Mouse (Mus musculus): ENCODE measurements around the gene Dnajc3. TPM values are rescaled to one million over a fixed set of nuclear protein-coding genes. Genes with fewer than 3 reads are reported as not detected.

Dnajc3 gene
- polyA plus RNA-seq, 1 experiment from 2014 or later, result 29.3 TPM

DNA sequence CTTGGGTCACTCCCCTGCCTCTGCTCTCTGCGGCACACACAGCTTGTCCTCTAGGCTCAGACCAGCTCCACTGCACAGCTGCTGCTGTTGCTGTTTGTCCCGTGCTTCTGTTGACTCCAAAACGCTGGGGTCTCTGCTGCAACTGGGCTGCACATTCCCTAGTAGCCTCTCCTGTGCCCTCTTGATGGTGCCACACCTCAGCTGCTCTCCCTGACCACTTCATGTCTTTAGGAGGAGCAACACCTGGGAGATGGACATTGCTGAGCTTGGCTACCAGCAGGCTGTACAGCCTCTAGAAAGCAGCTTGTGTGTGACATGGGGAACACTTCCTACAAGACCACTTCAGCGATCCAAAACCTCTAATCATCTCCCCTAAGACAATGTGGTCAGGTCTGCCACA, 46.4 kb downstream of the Dnajc3 start:
- Histone ChIP-seq H3K27ac (no peak overlapping the region), H3K4me2 (no peak overlapping the region), H3K27me3 (no peaks in the 10 kb centered on the region), H3K9me3 (replicated peaks) (no peaks in the 10 kb centered on the region), H3K36me3 (peaks cover 15% of the 10 kb centered on the region), H3K4me1 (replicated peaks) (peaks cover 30% of the 10 kb centered on the region), H3K4me3 (replicated peaks) (no peak overlapping the region), H3K9ac (no peak overlapping the region)
- DNase-seq, result no peak
- ATAC-seq (ENCODE audit: low read depth), result no peak
- WGBS (ENCODE audit: insufficient replicate concordance), result 63% methylated on average over 4 of the region's 4 CpGs

- Histone ChIP-seq H3K9ac (no peak overlapping the region), H3K4me1 (replicated peaks) (peaks cover 20% of the 10 kb centered on the region), H3K4me2 (peak overlapping the region; percentile 62), H3K9me3 (replicated peaks) (no peaks in the 10 kb centered on the region), H3K36me3 (0 out of 2 replicates have a peak, but pooled peaks cover 3% of the 10 kb centered on the region), H3K27ac (no peak overlapping the region), H3K4me3 (replicated peaks) (no peak overlapping the region), H3K27me3 (no peaks in the 10 kb centered on the region)
- ATAC-seq (ENCODE audit: low read depth), result no peak
- DNase-seq, result peak; percentile 33
- 31% methylated on average over 16 of the region's 16 CpGs for WGBS (ENCODE audit: insufficient replicate concordance)
Observed at GRCm38 (mm10) chr14:118986653-118987522, 49.1 kb downstream of the Dnajc3 start.

DNA sequence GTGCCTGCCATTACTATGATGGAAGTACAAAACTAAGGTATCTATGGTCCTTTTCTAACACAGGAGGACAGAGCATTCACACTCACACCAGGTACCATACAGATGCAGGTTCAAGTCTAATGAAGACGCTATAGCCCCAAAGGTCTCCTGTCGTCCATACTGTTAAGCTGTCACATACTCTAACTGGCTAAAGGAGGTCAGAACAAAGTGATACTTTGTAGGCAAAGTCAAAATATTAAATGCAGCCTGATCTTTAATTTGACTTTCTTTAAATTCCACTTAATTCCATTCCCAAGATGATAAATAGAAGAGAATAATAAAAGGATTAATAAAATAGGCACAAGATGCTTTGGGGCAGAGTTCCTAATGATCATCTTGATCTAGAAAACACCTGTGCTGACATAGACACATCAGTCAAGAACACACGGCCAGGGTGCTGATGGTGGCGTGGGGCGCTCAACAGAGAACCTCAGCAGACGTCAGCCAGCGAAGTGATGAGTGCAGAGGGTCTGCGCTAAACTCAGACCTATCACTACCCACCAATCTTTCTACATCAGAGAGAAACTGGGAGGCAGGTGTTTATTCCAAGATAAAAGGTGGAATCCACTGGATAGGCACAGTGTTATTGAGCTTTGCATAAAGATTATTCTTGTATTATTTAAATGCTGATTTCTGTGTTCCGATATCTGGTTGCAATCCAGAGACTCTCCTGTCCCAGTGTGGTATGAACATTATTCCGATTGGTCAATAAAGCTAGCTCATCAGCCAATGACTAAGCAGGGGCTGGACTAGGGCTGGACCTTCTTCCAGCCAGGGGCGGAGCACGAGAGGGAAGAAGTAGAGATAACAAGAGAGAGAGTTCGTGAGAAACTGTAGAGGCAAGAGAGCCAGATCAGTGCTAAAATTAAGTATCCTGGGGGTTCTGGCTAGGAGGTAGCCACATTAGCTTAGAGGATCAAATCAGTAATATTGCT, 50.0 kb downstream of the Dnajc3 start:
- 32% methylated on average over 13 of the region's 13 CpGs for WGBS (ENCODE audit: insufficient replicate concordance)
- H3K9me3 ChIP-seq (replicated peaks), result no peaks in the 10 kb centered on the region

DNA sequence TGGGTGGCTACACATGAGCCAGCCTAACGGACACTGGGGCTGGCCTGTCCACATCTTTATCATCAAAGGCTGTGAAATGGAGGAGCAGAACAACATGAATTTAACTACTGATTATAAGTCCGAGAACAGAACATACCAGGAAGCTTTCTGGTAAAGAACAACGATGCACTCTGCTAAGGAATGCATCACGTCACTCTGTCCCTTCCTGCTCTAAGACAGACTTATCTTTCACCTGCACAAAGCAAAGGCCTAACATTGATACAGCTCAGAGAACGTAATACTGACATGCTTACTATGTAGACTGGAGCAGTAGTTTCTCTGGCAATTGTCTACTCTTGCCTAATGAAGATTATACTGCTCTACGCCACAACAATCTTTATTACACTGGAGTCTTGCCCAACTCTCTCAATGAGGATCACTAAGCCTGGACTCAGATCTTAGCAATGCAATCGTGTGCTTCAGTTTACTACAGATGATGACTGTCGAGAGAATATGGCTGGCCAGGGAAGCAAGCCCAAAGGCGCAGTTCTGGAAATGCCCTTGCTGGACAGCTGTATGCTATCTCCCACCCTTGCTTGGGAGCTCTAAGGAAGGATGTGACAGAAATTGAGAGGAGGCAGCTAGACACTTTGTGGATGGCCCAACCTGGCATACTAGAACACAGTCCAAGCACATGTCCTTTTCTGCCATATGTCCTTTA, 57.6 kb downstream of the Dnajc3 start:
- 67% methylated on average over 9 of the region's 9 CpGs for WGBS (ENCODE audit: insufficient replicate concordance)
- Histone ChIP-seq H3K4me3 (replicated peaks) (no peak overlapping the region), H3K9me3 (replicated peaks) (no peaks in the 10 kb centered on the region), H3K4me1 (replicated peaks) (0 out of 2 replicates have a peak, but pooled peaks cover 3% of the 10 kb centered on the region), H3K27ac (no peak overlapping the region), H3K9ac (no peak overlapping the region), H3K4me2 (no peak overlapping the region), H3K27me3 (no peaks in the 10 kb centered on the region), H3K36me3 (no peaks in the 10 kb centered on the region)
- DNase-seq (no peak), ATAC-seq (ENCODE audit: low read depth) (peak; percentile 31; the same call in 1 of the 2 replicates)

More for the DNA sequence above, 50.0 kb downstream of the Dnajc3 start:
- Histone ChIP-seq H3K36me3 (0 out of 2 replicates have a peak, but pooled peaks cover 3% of the 10 kb centered on the region), H3K9ac (0 out of 2 replicates have a peak overlapping the region, but pooled peaks have one; percentile 24), H3K4me3 (replicated peaks) (peak overlapping the region; percentile 35), H3K27ac (no peak overlapping the region), H3K4me2 (peak overlapping the region; percentile 62), H3K27me3 (no peaks in the 10 kb centered on the region), H3K4me1 (replicated peaks) (peaks cover 20% of the 10 kb centered on the region)
- ATAC-seq (ENCODE audit: low read depth) (peak; percentile 99), DNase-seq (no peak)

GRCm38 (mm10) chr14:119003320-119003719, 65.5 kb downstream of the Dnajc3 start:
- Histone ChIP-seq H3K27me3 (no peaks in the 10 kb centered on the region), H3K36me3 (no peaks in the 10 kb centered on the region), H3K4me3 (replicated peaks) (no peak overlapping the region), H3K27ac (no peak overlapping the region), H3K9me3 (replicated peaks) (no peaks in the 10 kb centered on the region), H3K4me1 (replicated peaks) (peaks cover 16% of the 10 kb centered on the region), H3K4me2 (no peak overlapping the region), H3K9ac (no peak overlapping the region)
- ATAC-seq (ENCODE audit: low read depth) (no peak), DNase-seq (no peak)

DNA sequence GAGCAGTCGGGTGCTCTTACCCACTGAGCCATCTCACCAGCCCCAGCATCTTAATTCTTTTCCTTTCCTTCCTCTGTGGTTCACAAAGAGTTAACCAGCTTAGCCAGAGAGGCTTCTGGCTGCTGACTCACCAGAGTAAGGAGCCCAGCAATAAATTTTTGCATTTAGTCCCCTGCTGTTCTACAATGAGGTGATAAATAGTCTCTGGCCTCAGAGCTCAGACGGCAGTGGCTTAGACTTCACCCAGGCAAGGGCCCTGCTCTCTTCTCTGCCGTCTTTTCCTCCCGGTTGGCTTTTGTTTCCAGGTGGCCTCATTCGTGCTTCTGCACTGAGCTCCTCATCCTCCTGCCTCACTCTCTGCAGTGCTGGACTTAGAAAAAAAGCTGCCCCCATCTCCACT, 68.1 kb downstream of the Dnajc3 start:
- 17% methylated on average over 5 of the region's 5 CpGs for WGBS (ENCODE audit: insufficient replicate concordance)
- Histone ChIP-seq H3K9me3 (replicated peaks) (no peaks in the 10 kb centered on the region), H3K27ac (no peak overlapping the region), H3K36me3 (no peaks in the 10 kb centered on the region), H3K9ac (no peak overlapping the region), H3K4me1 (replicated peaks) (peaks cover 13% of the 10 kb centered on the region), H3K4me3 (replicated peaks) (no peak overlapping the region), H3K4me2 (peak overlapping the region; percentile 89), H3K27me3 (no peaks in the 10 kb centered on the region)
- DNase-seq (no peak), ATAC-seq (ENCODE audit: low read depth) (no peak)

- Histone ChIP-seq H3K27me3 (no peaks in the 10 kb centered on the region), H3K4me3 (replicated peaks) (peak overlapping the region; percentile 65), H3K27ac (peak overlapping the region; percentile 70), H3K4me2 (peak overlapping the region; percentile 89), H3K9me3 (replicated peaks) (no peaks in the 10 kb centered on the region), H3K4me1 (replicated peaks) (peaks cover 13% of the 10 kb centered on the region), H3K9ac (peak overlapping the region; percentile 70), H3K36me3 (no peaks in the 10 kb centered on the region)
- 4% methylated on average over 49 of the region's 49 CpGs for WGBS (ENCODE audit: insufficient replicate concordance)
- DNase-seq (no peak), ATAC-seq (ENCODE audit: low read depth) (no peak)
Observed at GRCm38 (mm10) chr14:119006441-119007102, 68.8 kb downstream of the Dnajc3 start.

- ATAC-seq (ENCODE audit: low read depth) (peak; percentile 100), DNase-seq (peak; percentile 94)
- Histone ChIP-seq H3K36me3 (no peaks in the 10 kb centered on the region), H3K4me2 (peak overlapping the region; percentile 89), H3K27ac (peak overlapping the region; percentile 70), H3K4me1 (replicated peaks) (peaks cover 13% of the 10 kb centered on the region), H3K4me3 (replicated peaks) (peak overlapping the region; percentile 65), H3K9me3 (replicated peaks) (no peaks in the 10 kb centered on the region), H3K9ac (peak overlapping the region; percentile 70), H3K27me3 (no peaks in the 10 kb centered on the region)
- WGBS (ENCODE audit: insufficient replicate concordance), result under 1% methylated on average over 13 of the region's 13 CpGs
Observed at GRCm38 (mm10) chr14:119007103-119007951, 69.6 kb downstream of the Dnajc3 start.

DNA sequence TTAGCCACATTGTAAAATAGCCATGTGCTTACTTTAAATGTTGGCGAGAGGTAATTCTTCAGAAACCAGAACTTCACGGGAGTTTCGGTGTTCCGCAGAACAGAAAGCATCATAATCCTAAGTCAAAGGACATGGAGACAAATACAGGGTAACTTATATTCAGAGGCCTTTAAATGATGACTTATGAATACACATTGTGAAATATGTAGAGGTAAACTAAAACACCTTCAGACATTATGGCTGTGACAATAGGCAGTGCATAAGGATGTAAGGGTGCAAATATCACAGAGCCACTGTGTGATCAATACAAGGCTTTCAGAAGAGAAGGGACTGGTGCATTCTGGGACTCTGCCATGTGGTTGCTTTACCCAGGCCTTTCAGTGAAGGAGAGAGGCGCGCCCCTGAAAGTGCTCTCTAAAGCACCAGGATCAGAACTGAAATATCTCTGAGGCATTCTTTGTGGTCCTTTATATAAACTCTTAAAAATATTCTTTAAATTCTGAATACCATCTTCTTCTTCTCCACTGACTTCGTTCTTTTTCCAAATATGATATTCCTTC, 70.3 kb downstream of the Dnajc3 start:
- WGBS (ENCODE audit: insufficient replicate concordance), result 42% methylated on average over 7 of the region's 7 CpGs
- Histone ChIP-seq H3K4me3 (replicated peaks) (peak overlapping the region; percentile 65), H3K9me3 (replicated peaks) (no peaks in the 10 kb centered on the region), H3K27me3 (no peaks in the 10 kb centered on the region), H3K4me2 (peak overlapping the region; percentile 89), H3K4me1 (replicated peaks) (peaks cover 13% of the 10 kb centered on the region), H3K27ac (peak overlapping the region; percentile 3; the same call in 1 of the 2 replicates), H3K9ac (peak overlapping the region; percentile 44), H3K36me3 (no peaks in the 10 kb centered on the region)
- no peak for ATAC-seq (ENCODE audit: low read depth)
- no peak for DNase-seq
